Mouse (Mus musculus) frontal cortex, postnatal 14 days (tissue): ENCODE measurements around the gene Ripk3.

Source experiments
- DNase-seq, 2 experiments: peaks; one replicate each; pipeline ENCODE4 v3.0.0; 2022; ENCODE audit warnings: low spot score in 2 of 2

Gene Ripk3

GRCm38 (mm10) chr14:55762001-55762821 lies 26.5 kb downstream of the Ripk3 start:
- DNase-seq: peak in 1 of 2 experiments; percentile 48

GRCm38 (mm10) chr14:55761163-55761562 lies 27.5 kb downstream of the Ripk3 start, which contains the start of gene Ltb4r2:
Gene Ltb4r2 (plus strand): TSS chr14:55761428.
- no peak for DNase-seq

DNA sequence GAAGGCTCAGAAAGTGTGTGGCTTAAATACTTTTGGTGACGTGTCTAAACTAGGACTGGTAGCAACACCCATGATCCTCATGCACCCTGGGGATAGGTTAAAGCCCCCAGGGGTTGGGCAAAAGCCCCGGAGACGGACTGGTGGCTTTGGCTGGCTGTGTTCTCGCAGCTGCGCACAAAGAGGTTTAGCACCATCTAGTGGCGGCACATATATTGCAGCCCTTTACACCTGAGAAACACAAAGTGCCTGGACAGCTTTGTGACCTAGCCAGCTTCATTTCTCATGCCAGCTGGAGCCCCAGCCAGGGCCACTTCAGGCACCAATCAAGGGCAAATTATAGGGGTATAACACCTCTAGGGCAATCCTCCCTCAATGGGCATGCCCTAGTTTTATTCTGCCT lies 28.5 kb downstream of the Ripk3 start:
- peak; percentile 69 to 80 for DNase-seq

DNA sequence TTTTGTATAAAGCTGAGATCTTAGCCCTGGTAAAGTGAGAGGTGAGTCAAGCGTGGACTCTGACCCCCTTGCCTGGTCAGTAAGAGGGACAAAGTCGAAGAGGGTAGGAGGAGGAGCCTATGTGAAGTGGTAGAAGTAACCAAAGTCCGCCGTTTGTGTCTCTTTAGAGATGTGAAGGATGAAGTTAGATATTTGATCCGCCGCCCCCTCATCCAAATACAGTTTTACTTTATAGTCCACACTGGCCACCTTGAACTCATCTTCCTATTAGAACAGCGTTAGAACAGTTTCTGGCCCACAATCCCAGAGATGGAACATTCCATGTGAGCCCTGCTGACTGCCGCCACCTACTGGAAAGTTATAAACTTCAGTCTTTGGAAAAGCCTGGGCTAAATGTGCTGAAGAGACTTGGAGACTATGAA lies 30.3 kb downstream of the Ripk3 start, which contains the start of gene Cideb:
Cideb (minus strand) TSS at position 96 of the 422 bp plus-strand sequence.
- DNase-seq: no peak

DNA sequence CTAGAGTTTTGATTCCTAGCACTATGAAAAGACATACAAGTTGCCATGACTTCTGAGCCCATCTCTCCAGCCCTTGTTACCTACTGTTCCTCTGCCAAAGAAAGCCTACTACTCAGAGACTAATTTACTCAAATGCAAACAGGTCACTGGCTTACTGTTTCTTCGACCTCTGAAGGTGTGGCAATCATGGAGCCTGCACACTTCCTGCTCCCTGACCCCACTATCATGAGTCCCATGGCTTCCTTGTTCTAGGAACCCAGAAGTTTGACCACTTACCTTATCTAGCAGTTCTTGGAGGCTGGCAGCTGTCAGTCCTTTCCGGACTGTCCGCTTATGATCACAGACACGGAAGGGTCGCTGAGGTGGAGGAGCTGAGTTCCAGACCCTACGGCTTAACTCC lies 31.1 kb downstream of the Ripk3 start:
- DNase-seq: no peak

GRCm38 (mm10) chr14:55747051-55747847 lies 41.4 kb downstream of the Ripk3 start:
- DNase-seq: no peak

- DNase-seq: no peak
These were observed 42.8 kb downstream of the Ripk3 start for GRCm38 (mm10) chr14:55745861-55746237.

DNA sequence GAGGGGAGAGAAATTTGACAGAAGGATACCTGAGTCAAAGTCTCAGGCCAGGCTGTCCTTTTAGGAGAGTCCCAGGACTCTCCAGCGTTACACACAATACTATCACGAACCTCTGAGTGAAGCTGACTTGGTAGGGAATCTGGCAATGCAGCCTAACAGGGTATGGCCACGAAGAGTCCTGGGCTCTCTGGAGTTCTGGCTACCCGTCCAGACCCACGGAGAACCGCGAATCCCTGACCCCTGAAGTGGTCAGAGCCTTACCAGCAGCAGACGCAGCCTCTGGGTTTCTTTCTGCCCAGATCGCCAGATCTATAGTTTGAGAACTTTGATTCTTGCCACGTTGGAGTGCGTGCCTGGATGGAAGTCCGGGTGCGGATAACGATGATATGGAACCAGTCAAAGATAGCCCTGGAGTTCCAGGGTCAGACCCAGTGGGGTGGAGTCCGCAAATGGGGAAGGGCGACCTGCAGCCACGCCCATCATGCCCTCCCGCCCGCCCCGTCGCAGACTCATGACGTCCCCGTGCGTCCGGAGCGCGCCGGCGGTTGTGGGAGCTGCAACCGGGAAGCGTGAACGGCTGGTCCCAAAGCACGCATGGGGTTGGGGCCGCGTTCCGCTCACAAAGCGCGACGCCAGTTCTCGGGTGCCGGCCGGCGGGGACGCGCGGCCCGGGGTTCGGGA lies 43.3 kb downstream of the Ripk3 start, which contains the start of the genes Dhrs1 and Nop9:
Dhrs1 (minus strand) TSS at position 511 of the 681 bp plus-strand sequence.
Nop9 (plus strand) TSS at position 514 of the 681 bp plus-strand sequence.
- peak; percentile 61 to 73 for DNase-seq

GRCm38 (mm10) chr14:55743711-55744110 lies 45.0 kb downstream of the Ripk3 start:
- DNase-seq: peak; percentile 72 to 85

- no peak for DNase-seq
These were observed 51.5 kb downstream of the Ripk3 start for GRCm38 (mm10) chr14:55737086-55737687.

- no peak for DNase-seq
These were observed 52.9 kb downstream of the Ripk3 start for GRCm38 (mm10) chr14:55735758-55736157.

DNA sequence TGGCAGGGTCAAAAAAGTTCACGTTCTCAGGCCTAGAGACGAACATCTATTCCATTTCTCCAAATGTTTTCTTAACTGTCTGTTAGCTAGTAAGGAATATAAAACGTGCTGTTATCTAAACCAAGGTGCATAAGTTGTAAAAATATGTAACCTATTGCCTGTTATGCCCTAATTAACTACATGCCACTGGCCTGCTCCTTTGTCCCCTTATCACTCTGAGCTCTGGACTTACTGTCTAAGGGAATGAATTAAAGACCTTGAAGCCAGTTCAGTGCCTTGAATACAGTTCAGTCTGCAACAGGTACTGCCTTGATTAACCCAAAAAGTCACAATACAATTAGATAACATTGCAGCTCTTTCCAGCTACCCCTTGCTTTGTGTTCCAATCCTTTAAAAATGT lies 53.3 kb downstream of the Ripk3 start:
- DNase-seq: no peak
